Mouse (Mus musculus) embryo, embryonic 11.5 days (tissue): ENCODE data around the gene Vmn2r90.
"Not testable (repeated sequence)": the region's sequence is repeated elsewhere in the genome, so short reads cannot be mapped to it uniquely, and the experiment has no call there.

Source experiments
- DNase-seq: peaks from one replicate; pipeline ENCODE4 v3.0.0-alpha.2; 2012; ENCODE audit warnings: low read depth, low spot score

Gene Vmn2r90

GRCm38 (mm10) chr17:17703447-17703846 lies at the start of gene Vmn2r90:
Gene Vmn2r90 (plus strand): TSS chr17:17703747.
- no peak for DNase-seq

GRCm38 (mm10) chr17:17654997-17655828 lies 48.3 kb upstream of the Vmn2r90 start:
- DNase-seq, result no peak

- DNase-seq, result no peak
Observed at GRCm38 (mm10) chr17:17655829-17656176, 47.7 kb upstream of the Vmn2r90 start.

GRCm38 (mm10) chr17:17678781-17679180 lies 24.8 kb upstream of the Vmn2r90 start:
- DNase-seq, result no peak

- no peak for DNase-seq
Observed at GRCm38 (mm10) chr17:17690659-17691058, 12.9 kb upstream of the Vmn2r90 start.

- not testable (repeated sequence) for DNase-seq
Observed at GRCm38 (mm10) chr17:17732396-17732795, 28.8 kb downstream of the Vmn2r90 start.

- DNase-seq, result no peak
Observed at GRCm38 (mm10) chr17:17738635-17739034, 35.1 kb downstream of the Vmn2r90 start.

- not testable (repeated sequence) for DNase-seq
Observed at GRCm38 (mm10) chr17:17739300-17739699, 35.8 kb downstream of the Vmn2r90 start.

- not testable (repeated sequence) for DNase-seq
Observed at GRCm38 (mm10) chr17:17739936-17740335, 36.4 kb downstream of the Vmn2r90 start.

- not testable (repeated sequence) for DNase-seq
Observed at GRCm38 (mm10) chr17:17741516-17741915, 38.0 kb downstream of the Vmn2r90 start.

GRCm38 (mm10) chr17:17749371-17749770 lies 45.8 kb downstream of the Vmn2r90 start:
- DNase-seq, result peak; percentile 13

- no peak for DNase-seq
Observed at GRCm38 (mm10) chr17:17762614-17763293, 59.2 kb downstream of the Vmn2r90 start.

- no peak for DNase-seq
Observed at GRCm38 (mm10) chr17:17764206-17764605, 60.7 kb downstream of the Vmn2r90 start.

GRCm38 (mm10) chr17:17766481-17766880 lies 62.9 kb downstream of the Vmn2r90 start:
- peak; percentile 65 for DNase-seq
